Mouse (Mus musculus) forebrain, embryonic 10.5 days (tissue): ENCODE measurements around the gene Tmc6. TPM values are rescaled to one million over a fixed set of nuclear protein-coding genes. Genes with fewer than 3 reads are reported as not detected.

ENCODE experiments used
- DNase-seq: peaks from one replicate; pipeline ENCODE4 v3.0.0-alpha.2; 2017; ENCODE audit warnings: low spot score; ENCODE audit errors: extremely low spot score
- H3K27ac ChIP-seq: fragments of 300-500 bp; sonication (generic); 2 replicates; pipeline ENCODE4 v1.5.1; 2016; ENCODE audit warnings: mild to moderate bottlenecking
- H3K27me3 ChIP-seq: fragments of 300-500 bp; sonication (generic); 2 replicates; pipeline ENCODE4 v1.6.1; 2016; ENCODE audit warnings: mild to moderate bottlenecking; ENCODE audit not compliant: poor library complexity, severe bottlenecking
- H3K36me3 ChIP-seq: fragments of 300-500 bp; sonication (generic); replicated peaks from 2 replicates; pipeline ENCODE4 v1.6.1; 2016; ENCODE audit warnings: mild to moderate bottlenecking, moderate library complexity
- H3K4me1 ChIP-seq: fragments of 300-500 bp; sonication (generic); 2 replicates; pipeline ENCODE4 v1.6.1; 2016
- H3K4me3 ChIP-seq: fragments of 300-500 bp; sonication (generic); 2 replicates; pipeline ENCODE4 v1.5.1; 2016; ENCODE audit warnings: mild to moderate bottlenecking, moderate library complexity
- H3K9me3 ChIP-seq: fragments of 300-500 bp; sonication (generic); 2 replicates; pipeline ENCODE4 v1.6.1; 2016; ENCODE audit warnings: mild to moderate bottlenecking, moderate library complexity
- WGBS: fragments of 180-500 bp; shearing (Covaris S2); methylation state at CpG from one replicate; pipeline ENCODE4 v1.1.7; 2016; 5-methylcytosine and 5-hydroxymethylcytosine counted together
- polyA plus RNA-seq: library from polyadenylated mRNA; unstranded; fragments of >200 nt; fragmentation: Nextera tagmentation; extraction: Ambion mirVana; gene quantifications from 2 replicates; pipeline ENCODE4 v1.2.1, GENCODE M21; 2016

Gene Tmc6
- polyA plus RNA-seq, 1 experiment from 2014 or later: 12.2 TPM

- Histone ChIP-seq H3K4me3 (no peak overlapping the region), H3K4me1 (no peaks in the 10 kb centered on the region), H3K9me3 (no peaks in the 10 kb centered on the region), H3K27ac (no peak overlapping the region), H3K27me3 (no peaks in the 10 kb centered on the region), H3K36me3 (peaks cover 100% of the 10 kb centered on the region)
- no peak for DNase-seq
- 96% methylated on average over 7 of the region's 7 CpGs for WGBS
Measured at GRCm38 (mm10) chr11:117755891-117756290, 26.1 kb downstream of the Tmc6 start.

- no peak for DNase-seq
- peaks cover 100% of the 10 kb centered on the region for H3K36me3 ChIP-seq
- WGBS: 91% methylated on average over 6 of the region's 6 CpGs
Measured at GRCm38 (mm10) chr11:117751544-117751943, 30.5 kb downstream of the Tmc6 start.

GRCm38 (mm10) chr11:117749414-117749813 is 32.6 kb downstream of the Tmc6 start:
- peaks cover 100% of the 10 kb centered on the region for H3K36me3 ChIP-seq
- H3K4me1 ChIP-seq: no peaks in the 10 kb centered on the region
- 93% methylated on average over 10 of the region's 10 CpGs for WGBS

More at GRCm38 (mm10) chr11:117751544-117751943, 30.5 kb downstream of the Tmc6 start:
- H3K27me3 ChIP-seq: no peaks in the 10 kb centered on the region
- no peaks in the 10 kb centered on the region for H3K4me1 ChIP-seq
- H3K4me3 ChIP-seq: no peak overlapping the region
- no peak overlapping the region for H3K27ac ChIP-seq
- no peaks in the 10 kb centered on the region for H3K9me3 ChIP-seq

GRCm38 (mm10) chr11:117748628-117749027 is 33.4 kb downstream of the Tmc6 start:
- no peak for DNase-seq
- 91% methylated on average over 4 of the region's 4 CpGs for WGBS
- no peak overlapping the region for H3K4me3 ChIP-seq
- H3K9me3 ChIP-seq: no peaks in the 10 kb centered on the region
- no peaks in the 10 kb centered on the region for H3K27me3 ChIP-seq
- peaks cover 100% of the 10 kb centered on the region for H3K36me3 ChIP-seq
- no peaks in the 10 kb centered on the region for H3K4me1 ChIP-seq
- no peak overlapping the region for H3K27ac ChIP-seq

More at GRCm38 (mm10) chr11:117749414-117749813, 32.6 kb downstream of the Tmc6 start:
- Histone ChIP-seq H3K27ac (no peak overlapping the region), H3K9me3 (no peaks in the 10 kb centered on the region), H3K27me3 (no peaks in the 10 kb centered on the region), H3K4me3 (no peak overlapping the region)
- DNase-seq: no peak

- no peaks in the 10 kb centered on the region for H3K9me3 ChIP-seq
- DNase-seq: no peak
- no peak overlapping the region for H3K27ac ChIP-seq
- H3K36me3 ChIP-seq: peaks cover 100% of the 10 kb centered on the region
- no peaks in the 10 kb centered on the region for H3K4me1 ChIP-seq
- no peaks in the 10 kb centered on the region for H3K27me3 ChIP-seq
- no peak overlapping the region for H3K4me3 ChIP-seq
- WGBS: 83% methylated on average over 4 of the region's 4 CpGs
Measured at GRCm38 (mm10) chr11:117743454-117744030, 38.5 kb downstream of the Tmc6 start.

- peaks cover 100% of the 10 kb centered on the region for H3K36me3 ChIP-seq
- no peak overlapping the region for H3K27ac ChIP-seq
- H3K4me3 ChIP-seq: no peak overlapping the region
- H3K4me1 ChIP-seq: no peaks in the 10 kb centered on the region
- H3K9me3 ChIP-seq: no peaks in the 10 kb centered on the region
- no peak for DNase-seq
- no peaks in the 10 kb centered on the region for H3K27me3 ChIP-seq
- WGBS: 93% methylated on average over 8 of the region's 8 CpGs
Measured at GRCm38 (mm10) chr11:117742715-117743114, 39.3 kb downstream of the Tmc6 start.

- DNase-seq: no peak
- H3K36me3 ChIP-seq: peaks cover 100% of the 10 kb centered on the region
- 92% methylated on average over 8 of the region's 8 CpGs for WGBS
Measured at GRCm38 (mm10) chr11:117742243-117742642, 39.8 kb downstream of the Tmc6 start.

GRCm38 (mm10) chr11:117741128-117741527 is 40.9 kb downstream of the Tmc6 start:
- H3K27me3 ChIP-seq: no peaks in the 10 kb centered on the region
- peaks cover 100% of the 10 kb centered on the region for H3K36me3 ChIP-seq
- no peaks in the 10 kb centered on the region for H3K9me3 ChIP-seq
- no peaks in the 10 kb centered on the region for H3K4me1 ChIP-seq
- no peak overlapping the region for H3K4me3 ChIP-seq
- DNase-seq: no peak
- no peak overlapping the region for H3K27ac ChIP-seq
- 90% methylated on average over 6 of the region's 6 CpGs for WGBS

More at GRCm38 (mm10) chr11:117742243-117742642, 39.8 kb downstream of the Tmc6 start:
- Histone ChIP-seq H3K4me3 (no peak overlapping the region), H3K9me3 (no peaks in the 10 kb centered on the region), H3K4me1 (no peaks in the 10 kb centered on the region), H3K27ac (no peak overlapping the region), H3K27me3 (no peaks in the 10 kb centered on the region)

- H3K4me1 ChIP-seq: no peaks in the 10 kb centered on the region
- H3K4me3 ChIP-seq: no peak overlapping the region
- H3K36me3 ChIP-seq: peaks cover 98% of the 10 kb centered on the region
- H3K27ac ChIP-seq: no peak overlapping the region
- no peaks in the 10 kb centered on the region for H3K27me3 ChIP-seq
- no peak for DNase-seq
- no peaks in the 10 kb centered on the region for H3K9me3 ChIP-seq
- WGBS: 91% methylated on average over 5 of the region's 5 CpGs
Measured at GRCm38 (mm10) chr11:117738123-117738522, 43.9 kb downstream of the Tmc6 start.

GRCm38 (mm10) chr11:117736037-117736689 is 45.8 kb downstream of the Tmc6 start:
- WGBS: 84% methylated on average over 5 of the region's 5 CpGs
- Histone ChIP-seq H3K27ac (no peak overlapping the region), H3K36me3 (peaks cover 91% of the 10 kb centered on the region), H3K4me3 (no peak overlapping the region), H3K4me1 (no peaks in the 10 kb centered on the region), H3K9me3 (no peaks in the 10 kb centered on the region), H3K27me3 (no peaks in the 10 kb centered on the region)
- DNase-seq: no peak

- H3K9me3 ChIP-seq: no peaks in the 10 kb centered on the region
- DNase-seq: no peak
- peaks cover 44% of the 10 kb centered on the region for H3K36me3 ChIP-seq
- no peak overlapping the region for H3K4me3 ChIP-seq
- H3K4me1 ChIP-seq: no peaks in the 10 kb centered on the region
- H3K27me3 ChIP-seq: no peaks in the 10 kb centered on the region
- H3K27ac ChIP-seq: no peak overlapping the region
- 97% methylated on average over 7 of the region's 7 CpGs for WGBS
Measured at GRCm38 (mm10) chr11:117731470-117731869, 50.5 kb downstream of the Tmc6 start.

GRCm38 (mm10) chr11:117730490-117730838 is 51.5 kb downstream of the Tmc6 start:
- peaks cover 40% of the 10 kb centered on the region for H3K36me3 ChIP-seq

GRCm38 (mm10) chr11:117729798-117730489 is 52.1 kb downstream of the Tmc6 start:
- Histone ChIP-seq H3K27me3 (no peaks in the 10 kb centered on the region), H3K9me3 (no peaks in the 10 kb centered on the region), H3K27ac (no peak overlapping the region), H3K36me3 (peaks cover 39% of the 10 kb centered on the region), H3K4me3 (no peak overlapping the region), H3K4me1 (no peaks in the 10 kb centered on the region)
- no peak for DNase-seq
- WGBS: 94% methylated on average over 7 of the region's 7 CpGs

More at GRCm38 (mm10) chr11:117730490-117730838, 51.5 kb downstream of the Tmc6 start:
- 89% methylated on average over 4 of the region's 4 CpGs for WGBS
- Histone ChIP-seq H3K27ac (no peak overlapping the region), H3K4me1 (no peaks in the 10 kb centered on the region), H3K27me3 (no peaks in the 10 kb centered on the region), H3K9me3 (no peaks in the 10 kb centered on the region), H3K4me3 (no peak overlapping the region)
- no peak for DNase-seq
